Mouse (Mus musculus): ENCODE data around the gene Tnip1. TPM values are rescaled to one million over a fixed set of nuclear protein-coding genes. Genes with fewer than 3 reads are reported as not detected.
A peak's percentile ranks its signal among the peaks of the same experiment; 100 is the strongest.

Tnip1 gene
- total RNA-seq, 2 experiments from 2014 or later, result 27.1 to 29.8 TPM

- intact Hi-C loops (cut with DNase I), result no loop called here
- DNase-seq (ENCODE audit: low spot score), result no peak
Observed at GRCm38 (mm10) chr11:54892091-54892490, 70.6 kb downstream of the Tnip1 start.

GRCm38 (mm10) chr11:54891341-54891740 lies 71.4 kb downstream of the Tnip1 start:
- DNase-seq (ENCODE audit: low spot score), result no peak
- intact Hi-C loops (cut with DNase I), result no loop called here

DNA sequence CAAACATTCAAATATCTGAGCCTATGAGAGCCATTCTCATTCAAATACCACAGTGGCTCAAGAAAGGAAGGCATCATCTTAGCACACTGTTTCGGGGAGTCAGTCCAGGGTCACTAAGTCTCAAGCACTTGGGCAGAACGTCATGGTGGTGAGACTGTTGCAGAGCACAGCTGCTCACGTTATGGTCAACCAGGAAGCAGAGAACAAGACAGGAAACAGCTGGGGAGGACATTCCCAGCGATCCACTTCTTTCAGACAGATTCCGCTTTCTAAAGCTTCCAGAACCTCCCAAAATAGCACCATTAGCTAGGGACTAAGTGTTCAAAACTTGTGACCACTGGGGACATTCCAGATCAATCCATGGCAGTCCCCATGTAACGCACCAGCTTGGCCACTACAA lies 74.8 kb downstream of the Tnip1 start:
- intact Hi-C loops (cut with DNase I), result no loop called here

GRCm38 (mm10) chr11:54885406-54885805 lies 77.3 kb downstream of the Tnip1 start:
- intact Hi-C loops (cut with DNase I), result no loop called here
- DNase-seq (ENCODE audit: low spot score), result no peak

More for the DNA sequence above, 74.8 kb downstream of the Tnip1 start:
- DNase-seq (ENCODE audit: low spot score), result no peak

GRCm38 (mm10) chr11:54884937-54885336 lies 77.8 kb downstream of the Tnip1 start:
- intact Hi-C loops (cut with DNase I), result no loop called here
- DNase-seq (ENCODE audit: low spot score), result peak; percentile 73

DNA sequence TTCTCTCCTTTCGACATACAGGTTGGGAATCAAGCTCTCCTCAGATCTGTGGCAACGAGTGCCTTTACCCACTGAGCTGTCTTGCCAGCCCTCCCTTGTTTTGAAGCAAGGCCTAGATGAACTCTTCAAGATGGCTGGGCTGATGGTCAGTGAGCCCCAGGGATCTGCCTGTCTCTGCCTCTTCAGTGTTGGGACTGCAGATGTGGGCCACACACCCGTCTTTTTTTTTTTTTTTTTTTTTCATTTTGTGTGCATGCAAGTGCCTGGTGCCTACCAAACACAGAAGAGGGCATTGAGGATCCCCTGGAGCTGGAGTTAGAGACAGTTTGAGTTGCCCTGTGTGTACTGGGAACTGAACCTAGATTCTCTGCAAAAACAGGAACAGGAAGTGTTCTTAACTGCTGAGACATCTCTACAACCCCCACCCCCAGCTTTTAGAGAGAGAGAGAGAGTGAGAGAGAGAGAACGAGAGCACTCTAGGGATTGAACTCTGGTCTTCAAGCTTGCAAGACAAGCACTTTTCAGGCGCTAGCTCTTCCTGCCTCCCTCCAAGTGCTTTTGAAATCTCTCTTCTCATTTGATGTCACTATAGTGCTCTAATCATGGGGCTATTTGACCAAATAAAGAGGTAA lies 78.4 kb downstream of the Tnip1 start:
- intact Hi-C loops (cut with DNase I), result no loop called here
- no peak for DNase-seq (ENCODE audit: low spot score)

DNA sequence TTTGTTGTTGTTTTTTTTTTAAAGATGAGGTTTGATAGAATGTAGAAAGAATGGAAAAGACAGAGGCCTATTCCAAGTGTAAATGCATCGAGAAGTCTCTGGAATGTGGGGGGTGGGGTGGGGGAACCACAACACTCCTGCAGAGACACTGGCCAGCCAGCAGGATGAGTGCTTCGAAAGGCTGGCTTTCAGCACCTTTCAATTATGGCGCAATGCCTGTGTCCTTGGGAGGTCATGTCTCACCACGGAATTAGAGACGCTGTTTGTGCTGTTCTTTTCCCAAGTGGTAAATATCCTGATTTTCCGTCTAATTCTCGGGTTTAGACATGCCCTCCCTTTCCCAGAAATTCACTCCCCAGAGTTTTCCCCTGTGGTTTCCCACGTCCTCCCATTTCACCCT lies 80.0 kb downstream of the Tnip1 start:
- peak; percentile 39 for DNase-seq (ENCODE audit: low spot score)
- intact Hi-C loops (cut with DNase I), result no loop called here

GRCm38 (mm10) chr11:54881051-54881474 lies 81.7 kb downstream of the Tnip1 start:
- intact Hi-C loops (cut with DNase I), result no loop called here

GRCm38 (mm10) chr11:54879922-54880321 lies 82.8 kb downstream of the Tnip1 start:
- no peak for DNase-seq (ENCODE audit: low spot score)
- intact Hi-C loops (cut with DNase I), result loop anchor here (1.0 to 5.0 kb wide), 3 partner anchors 47 to 157 kb away; no protein-coding TSS in a partner anchor

More at GRCm38 (mm10) chr11:54881051-54881474, 81.7 kb downstream of the Tnip1 start:
- no peak for DNase-seq (ENCODE audit: low spot score)

DNA sequence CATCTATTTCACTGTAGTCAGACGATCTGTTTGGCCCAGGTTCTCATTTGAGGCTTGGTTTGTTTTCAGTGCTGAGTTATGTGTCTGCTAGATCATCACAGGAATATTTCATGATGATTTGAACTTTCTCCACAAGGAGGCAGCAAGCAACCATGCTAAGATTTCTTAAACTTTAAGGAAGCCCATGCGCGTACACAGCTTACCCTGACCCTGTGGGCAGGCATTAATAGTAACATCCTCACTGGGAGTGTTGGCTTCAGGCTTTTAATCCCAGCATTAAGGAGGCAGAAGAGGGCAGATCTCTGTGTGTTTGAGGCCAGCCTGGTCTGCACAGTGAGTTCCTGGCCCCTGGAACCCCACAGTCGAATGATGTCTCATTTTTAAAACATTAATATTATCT lies 83.3 kb downstream of the Tnip1 start:
- intact Hi-C loops (cut with DNase I), result loop anchor here (1.0 to 5.0 kb wide), 3 partner anchors 48 to 158 kb away; no protein-coding TSS in a partner anchor
- DNase-seq (ENCODE audit: low spot score), result no peak

DNA sequence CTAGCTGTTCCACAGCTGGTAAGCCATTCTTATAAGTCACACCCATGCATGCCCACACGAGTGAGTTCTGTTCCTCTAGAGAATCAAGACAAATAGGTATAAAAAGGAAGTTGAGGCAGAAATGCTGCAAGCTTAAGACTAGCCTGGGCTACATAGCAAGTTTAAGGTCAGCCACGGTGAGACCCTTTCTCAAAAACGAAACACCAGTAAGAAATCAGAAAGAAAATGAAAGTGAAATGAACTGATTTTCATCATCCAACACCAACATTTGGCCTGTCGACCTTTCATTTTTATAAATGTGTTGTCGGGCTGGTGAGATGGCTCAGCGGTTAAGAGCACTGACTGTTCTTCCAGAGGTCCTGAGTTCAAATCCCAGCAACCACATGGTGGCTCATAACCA lies 83.8 kb downstream of the Tnip1 start:
- no peak for DNase-seq (ENCODE audit: low spot score)
- intact Hi-C loops (cut with DNase I), result loop anchor here (1.0 to 5.0 kb wide), 3 partner anchors 48 to 158 kb away; no protein-coding TSS in a partner anchor

DNA sequence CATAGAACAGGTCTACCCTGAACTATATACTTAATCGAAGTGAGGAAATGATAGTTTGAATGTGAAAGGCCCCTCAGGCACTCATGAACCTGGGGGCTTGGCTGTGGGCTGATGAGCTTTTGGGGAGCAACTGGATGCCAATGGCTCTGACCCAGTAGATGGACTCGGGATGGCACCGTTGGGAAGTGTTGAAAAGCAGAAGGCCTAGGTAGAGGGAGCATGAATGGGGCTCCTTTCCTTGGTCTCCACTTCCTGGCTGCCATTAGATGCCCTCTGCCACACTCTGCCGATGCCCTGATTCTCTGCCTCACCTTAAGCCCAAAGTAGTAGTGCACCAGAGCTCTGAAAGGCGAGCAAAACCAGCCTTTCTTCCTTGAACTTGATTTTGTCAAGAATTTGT lies 86.7 kb downstream of the Tnip1 start:
- intact Hi-C loops (cut with DNase I), result loop anchor here (5.0 kb wide), 1 partner anchor 161 kb away; no protein-coding TSS in a partner anchor
- no peak for DNase-seq (ENCODE audit: low spot score)

GRCm38 (mm10) chr11:54871831-54872537 lies 90.7 kb downstream of the Tnip1 start:
- intact Hi-C loops (cut with DNase I), result no loop called here

GRCm38 (mm10) chr11:54869318-54869717 lies 93.4 kb downstream of the Tnip1 start:
- no peak for DNase-seq (ENCODE audit: low spot score)
- intact Hi-C loops (cut with DNase I), result no loop called here

More at GRCm38 (mm10) chr11:54871831-54872537, 90.7 kb downstream of the Tnip1 start:
- DNase-seq (ENCODE audit: low spot score), result no peak

DNA sequence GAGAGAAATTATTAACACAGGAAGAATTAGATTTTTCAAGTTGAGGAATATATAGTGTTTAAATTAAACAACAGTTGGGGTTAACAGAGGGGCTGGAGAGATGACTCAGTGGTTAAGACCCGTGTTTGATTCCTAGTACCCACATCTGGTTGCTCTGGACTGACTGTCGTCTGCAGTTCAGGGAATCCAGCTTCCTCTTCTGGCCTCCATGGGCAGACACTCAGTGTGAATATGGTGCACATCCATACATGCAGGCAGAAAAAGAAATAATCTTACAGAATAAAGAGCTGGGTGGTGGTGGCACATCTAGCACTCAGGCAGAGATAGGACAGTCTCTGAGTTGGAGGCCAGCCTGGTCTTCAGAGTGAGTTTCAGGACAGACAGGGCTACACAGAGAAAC lies 94.3 kb downstream of the Tnip1 start:
- intact Hi-C loops (cut with DNase I), result no loop called here
- DNase-seq (ENCODE audit: low spot score), result no peak

DNA sequence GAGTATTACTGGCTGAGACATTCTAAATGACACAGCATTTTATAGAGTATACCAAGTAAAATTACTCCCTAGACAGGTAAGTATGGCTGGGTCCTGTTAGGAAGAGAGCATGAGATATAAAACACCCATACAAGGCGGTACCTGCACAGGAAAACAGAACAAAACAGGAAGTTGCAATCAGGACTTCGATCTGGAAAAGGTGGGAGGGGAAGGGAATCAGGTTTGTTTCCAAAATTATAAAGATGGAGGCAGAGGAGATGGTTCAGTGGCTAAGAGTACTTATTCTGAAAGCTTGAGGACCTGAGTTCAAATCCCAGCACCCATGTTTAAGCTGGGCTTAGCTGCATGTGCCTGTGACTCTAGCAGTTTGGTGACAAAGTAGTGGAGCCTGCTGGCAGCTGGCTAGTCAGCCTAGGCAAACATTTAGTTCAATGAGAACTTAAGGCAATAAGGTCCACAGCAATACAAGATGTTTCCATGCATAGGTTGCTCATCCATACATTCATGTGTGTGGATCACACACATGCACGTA lies 94.7 kb downstream of the Tnip1 start:
- DNase-seq (ENCODE audit: low spot score), result no peak
- intact Hi-C loops (cut with DNase I), result no loop called here

DNA sequence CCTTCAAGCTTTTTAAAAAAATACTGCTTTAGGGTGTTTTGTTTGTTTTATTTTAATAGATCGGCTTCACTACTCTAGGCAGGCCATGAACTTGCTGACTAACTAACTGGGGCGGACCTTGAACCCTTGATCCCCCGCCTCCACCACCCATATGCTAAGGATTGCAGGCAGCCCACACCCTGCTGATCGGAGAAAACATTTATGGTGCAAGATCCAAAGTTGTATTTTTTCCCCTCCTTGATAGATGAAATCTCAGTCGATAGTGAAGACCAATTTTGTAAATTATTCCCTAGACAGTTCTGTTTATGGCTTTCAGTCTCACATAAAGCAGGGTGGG lies 95.7 kb downstream of the Tnip1 start:
- no peak for DNase-seq (ENCODE audit: low spot score)
- intact Hi-C loops (cut with DNase I), result no loop called here

- peak; percentile 89 for DNase-seq (ENCODE audit: low spot score)
- intact Hi-C loops (cut with DNase I), result no loop called here
Observed at GRCm38 (mm10) chr11:54866119-54867048, 96.3 kb downstream of the Tnip1 start, which contains the start of gene Hint1. TSS of gene Hint1 (plus strand) at chr11:54866383.

DNA sequence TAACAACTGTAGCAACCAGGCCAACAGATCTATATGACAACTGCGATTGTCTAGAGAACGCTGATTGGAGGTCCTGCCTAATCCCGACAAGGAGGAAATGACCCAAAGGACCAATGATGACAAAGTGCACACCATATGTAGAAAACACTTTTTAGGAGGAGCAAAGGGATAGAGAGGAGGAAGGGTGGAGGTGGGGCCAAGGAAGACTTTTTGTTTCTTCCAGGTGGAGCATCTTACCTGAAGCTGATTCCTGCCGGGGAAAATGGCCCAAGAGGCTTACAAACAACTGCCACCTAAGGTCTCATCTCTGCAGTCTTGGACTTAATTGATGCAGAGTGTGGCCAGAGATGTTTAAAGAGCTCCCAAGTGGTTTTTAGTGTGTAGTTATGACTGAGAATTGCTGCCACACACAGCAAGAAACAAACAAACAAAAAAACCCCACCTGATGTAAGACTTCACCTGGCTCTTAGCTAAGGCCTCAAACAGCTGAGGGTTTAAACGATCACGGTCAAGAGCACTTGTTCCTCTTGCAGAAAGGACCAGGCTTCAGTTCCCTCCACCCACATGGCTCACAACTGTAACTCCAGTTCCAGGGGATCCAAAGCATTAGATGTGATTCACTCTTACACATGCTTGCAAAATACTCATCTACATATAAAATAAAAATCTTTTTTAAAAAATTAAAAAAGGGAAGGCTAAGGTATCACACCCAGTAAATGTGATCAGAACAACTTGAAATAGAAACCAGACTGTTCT lies 97.2 kb downstream of the Tnip1 start:
- DNase-seq (ENCODE audit: low spot score), result no peak
- intact Hi-C loops (cut with DNase I), result no loop called here
